Mouse (Mus musculus) heart, postnatal 0 days (tissue): ENCODE data around the gene C1qc.

ENCODE experiments used
- CTCF ChIP-seq: IDR thresholded peaks from 2 replicates; pipeline ENCODE4 v1.5.1; 2016; ENCODE audit warnings: antibody characterized with exemption, control low read depth, low read depth
- EP300 ChIP-seq: IDR thresholded peaks from 2 replicates; pipeline ENCODE4 v1.6.1; 2016; ENCODE audit warnings: antibody characterized with exemption, low read depth

- TF ChIP-seq CTCF (no peak), EP300 (no peak)
These were observed at the start of gene C1qc for GRCm38 (mm10) chr4:136892811-136893210.
